Mouse (Mus musculus) gastrocnemius, adult 2 months (tissue): Measurements from ENCODE around the gene Bhlhe40. TPM values are rescaled to one million over a fixed set of nuclear protein-coding genes. Genes with fewer than 3 reads are reported as not detected.

ENCODE experiments used
- DNase-seq: peaks from one replicate; pipeline ENCODE4 v3.0.0; 2022
- H3K27ac ChIP-seq: fragments of 200-600 bp; 2 replicates; pipeline ENCODE4 v1.8.1; 2022; ENCODE audit warnings: mild to moderate bottlenecking
- H3K4me3 ChIP-seq: fragments of 200-600 bp; 2 replicates; pipeline ENCODE4 v1.8.1; 2022; ENCODE audit warnings: mild to moderate bottlenecking, moderate library complexity
- CTCF ChIP-seq: fragments of 200-600 bp; IDR thresholded peaks from 2 replicates; pipeline ENCODE4 v1.8.1; 2022; ENCODE audit warnings: antibody characterized with exemption, mild to moderate bottlenecking, moderate library complexity
- intact Hi-C: fragments of 180-260 bp; cut with DNase I; formaldehyde crosslinking; loops from one replicate; pipeline ENCODE4 v1.15.1; 2025
- total RNA-seq, 2 experiments: library from RNA; stranded (reverse); gene quantifications; 2 replicates each; pipeline ENCODE4 v1.2.3; 2021

Gene Bhlhe40
- total RNA-seq, 2 experiments from 2014 or later, result 70.0 to 124 TPM

DNA sequence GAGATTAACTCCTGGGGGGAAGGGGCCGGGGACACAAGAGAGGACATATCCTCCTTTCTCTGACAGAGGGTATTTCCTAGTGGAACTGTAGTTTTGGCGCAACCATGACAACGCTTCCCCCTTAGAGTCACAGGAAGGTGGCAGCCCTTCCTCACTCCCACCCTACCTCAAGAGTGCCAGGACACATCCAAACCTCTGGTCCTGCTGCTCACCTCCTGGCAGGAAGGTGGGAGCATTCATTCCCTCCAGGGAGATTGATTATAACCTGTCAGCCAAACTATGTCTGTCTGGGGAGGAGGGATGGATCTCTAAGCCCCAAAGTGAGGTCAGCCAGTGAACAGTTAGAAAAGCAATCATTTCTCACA, 2.4 kb upstream of the Bhlhe40 start:
- peak overlapping the region; percentile 100 for H3K27ac ChIP-seq
- intact Hi-C loops, result loop anchor here (1.0 kb wide), 1 partner anchor 125 kb away; no protein-coding TSS in a partner anchor
- DNase-seq, result peak; percentile 29
- TF ChIP-seq CTCF, result no peak
- H3K4me3 ChIP-seq, result peak overlapping the region; percentile 88

DNA sequence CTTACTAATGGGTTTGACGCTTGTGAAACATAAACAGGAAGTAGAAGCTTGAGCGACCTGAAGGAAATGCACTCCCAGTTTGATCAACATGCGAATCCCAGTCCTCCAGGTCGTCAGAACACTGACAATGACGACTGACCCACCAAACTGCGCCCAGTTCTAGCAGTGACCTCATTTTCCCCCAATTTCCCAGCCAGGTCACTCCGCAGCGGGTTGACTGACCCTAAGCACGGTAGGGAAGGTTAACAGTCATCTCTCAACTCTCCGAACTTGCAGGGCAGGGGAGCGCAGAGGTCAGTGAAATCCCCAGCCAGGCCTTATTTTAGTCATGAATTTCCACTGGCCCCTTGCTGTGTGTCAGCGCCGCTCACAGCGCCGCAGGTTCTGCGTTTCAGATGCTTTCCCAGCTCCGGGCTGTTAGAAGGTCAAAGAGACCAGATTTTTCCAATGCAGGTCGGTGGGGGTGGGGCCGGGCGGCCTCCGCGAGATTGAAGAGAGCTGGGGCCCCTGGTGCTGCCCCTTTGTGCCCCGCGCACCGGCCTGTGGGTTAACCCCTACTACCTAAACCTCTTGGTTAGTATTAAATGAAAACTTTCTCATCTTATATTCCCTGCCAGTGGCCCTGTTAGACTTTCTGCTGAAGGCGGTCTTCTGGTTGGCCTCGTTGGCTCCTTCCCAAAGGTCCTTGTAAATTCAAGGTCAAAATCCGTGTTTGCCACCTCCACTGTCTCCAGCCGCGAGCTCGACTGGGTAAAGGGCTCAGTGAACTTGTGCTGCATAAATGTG, 1.8 kb upstream of the Bhlhe40 start:
- TF ChIP-seq CTCF, result no peak

GRCm38 (mm10) chr6:108659221-108659725, 1.2 kb upstream of the Bhlhe40 start:
- intact Hi-C loops, result loop anchor here (1.0 kb wide), 1 partner anchor 233 kb away; no protein-coding TSS in a partner anchor
- peak; percentile 98 for DNase-seq
- Histone ChIP-seq H3K27ac (peak overlapping the region; percentile 100), H3K4me3 (peak overlapping the region; percentile 88)
- peak; percentile 48 for TF ChIP-seq CTCF

More for the DNA sequence above, 1.8 kb upstream of the Bhlhe40 start:
- H3K4me3 ChIP-seq, result peak overlapping the region; percentile 88
- intact Hi-C loops, result loop anchor here (1.0 kb wide), 2 partner anchors 125 to 232 kb away; no protein-coding TSS in a partner anchor
- peak overlapping the region; percentile 100 for H3K27ac ChIP-seq
- peak; percentile 82 for DNase-seq

DNA sequence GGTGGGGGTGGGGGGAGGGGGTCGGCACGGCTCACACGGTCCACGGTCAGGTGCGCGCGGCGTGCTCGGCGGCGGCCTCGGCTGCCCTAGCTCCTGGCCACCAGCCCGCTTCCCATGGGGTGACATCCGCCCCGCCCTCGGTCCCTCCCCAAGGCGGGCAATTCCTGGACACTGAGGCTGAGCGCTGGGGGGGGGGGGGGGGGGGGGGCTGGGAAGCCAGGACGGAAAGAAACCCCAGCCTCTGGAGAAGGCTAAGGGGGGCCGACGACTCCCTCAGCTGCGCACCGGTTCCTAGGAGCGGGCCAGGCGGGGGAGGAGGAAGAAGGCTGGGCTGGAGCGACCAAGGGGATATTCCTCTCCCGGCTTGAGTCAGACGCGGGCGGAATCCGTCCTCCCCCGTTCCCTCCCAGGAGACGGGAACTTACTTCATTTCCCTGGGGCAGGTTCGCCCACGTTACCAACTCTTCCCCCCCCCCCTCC, 663 bp upstream of the Bhlhe40 start:
- peak; percentile 97 for DNase-seq
- intact Hi-C loops, result loop anchor here (1.0 to 2.0 kb wide), 3 partner anchors 89 to 233 kb away; no protein-coding TSS in a partner anchor
- no peak for TF ChIP-seq CTCF
- H3K27ac ChIP-seq, result peak overlapping the region; percentile 100
- peak overlapping the region; percentile 88 for H3K4me3 ChIP-seq

GRCm38 (mm10) chr6:108660878-108661389, 505 bp downstream of the Bhlhe40 start:
- peak overlapping the region; percentile 88 for H3K4me3 ChIP-seq
- H3K27ac ChIP-seq, result peak overlapping the region; percentile 100
- intact Hi-C loops, result loop anchor here (2.0 kb wide), 2 partner anchors 90 to 204 kb away; no protein-coding TSS in a partner anchor
- peak; percentile 52 for DNase-seq
- TF ChIP-seq CTCF, result no peak

DNA sequence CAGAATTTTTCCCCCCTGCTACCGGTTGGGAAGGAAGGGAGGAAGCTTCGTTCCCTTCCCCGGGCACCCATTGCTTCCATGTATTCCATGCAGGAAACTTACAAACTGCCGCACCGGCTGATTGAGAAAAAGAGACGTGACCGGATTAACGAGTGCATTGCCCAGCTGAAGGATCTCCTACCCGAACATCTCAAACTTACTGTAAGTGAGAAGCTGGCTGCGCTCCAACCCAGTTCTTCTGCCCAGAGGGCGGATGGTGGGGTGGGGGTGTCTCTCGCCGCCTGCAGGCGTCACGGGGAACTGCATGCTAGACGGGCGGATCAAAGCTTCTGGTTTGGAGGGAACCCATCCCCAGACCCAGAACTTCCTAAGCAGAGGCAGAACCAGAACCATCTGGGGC, 983 bp downstream of the Bhlhe40 start:
- peak; percentile 98 for DNase-seq
- Histone ChIP-seq H3K4me3 (peak overlapping the region; percentile 88), H3K27ac (peak overlapping the region; percentile 100)
- intact Hi-C loops, result loop anchor here (2.0 kb wide), 2 partner anchors 91 to 205 kb away; no protein-coding TSS in a partner anchor
- TF ChIP-seq CTCF, result peak; percentile 100

GRCm38 (mm10) chr6:108661890-108662289, 1.5 kb downstream of the Bhlhe40 start:
- TF ChIP-seq CTCF, result no peak
- peak; percentile 28 for DNase-seq
- Histone ChIP-seq H3K27ac (peak overlapping the region; percentile 100), H3K4me3 (peak overlapping the region; percentile 88)
- intact Hi-C loops, result loop anchor here (2.0 kb wide), 2 partner anchors 91 to 205 kb away; no protein-coding TSS in a partner anchor

DNA sequence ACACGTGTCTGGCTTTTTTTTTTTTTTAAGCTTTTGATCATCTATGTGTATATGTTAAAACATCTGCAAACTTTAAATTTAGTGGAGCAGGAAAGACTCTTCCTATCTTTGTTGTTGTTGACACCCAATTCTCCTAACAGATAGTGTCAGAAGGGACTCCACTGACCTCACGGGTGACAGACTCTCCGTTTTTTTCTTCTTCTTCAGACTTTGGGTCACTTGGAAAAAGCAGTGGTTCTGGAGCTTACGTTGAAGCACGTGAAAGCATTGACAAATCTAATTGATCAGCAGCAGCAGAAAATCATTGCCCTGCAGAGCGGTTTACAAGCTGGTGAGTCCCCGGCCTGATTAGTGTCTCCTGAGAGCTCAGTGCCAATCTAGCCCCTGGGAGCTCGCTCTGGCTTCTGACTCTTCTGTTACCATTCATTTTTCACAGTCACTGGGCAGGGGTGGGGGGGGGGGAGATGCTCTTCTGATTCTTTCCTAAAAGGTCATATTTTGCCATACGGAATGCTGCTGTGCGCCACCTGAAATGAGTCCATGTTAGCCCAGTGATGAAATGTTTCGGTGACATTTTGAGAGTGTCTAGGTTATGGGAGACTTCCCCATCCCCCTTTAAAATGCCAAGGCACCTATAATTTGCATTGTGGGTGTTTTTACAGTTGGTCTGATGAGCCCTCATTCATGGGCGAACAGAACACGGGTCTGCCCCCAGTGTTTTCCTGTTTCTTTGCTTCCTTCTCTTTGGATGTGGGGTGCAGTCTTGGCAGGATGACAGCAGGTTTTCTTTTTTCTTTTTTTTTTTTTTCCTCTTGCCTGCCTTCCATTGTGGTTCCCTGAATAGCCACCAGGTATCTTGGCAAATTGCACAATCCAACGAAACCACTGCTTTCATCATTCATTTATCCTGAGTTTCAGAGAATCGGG, 2.1 kb downstream of the Bhlhe40 start:
- H3K27ac ChIP-seq, result peak overlapping the region; percentile 100
- peak overlapping the region; percentile 88 for H3K4me3 ChIP-seq
- DNase-seq, result peak; percentile 30
- intact Hi-C loops, result no loop called here
- TF ChIP-seq CTCF, result no peak; the same call in 1 of the 2 replicates

GRCm38 (mm10) chr6:108663241-108664194, 3.1 kb downstream of the Bhlhe40 start:
- no peak for TF ChIP-seq CTCF
- H3K27ac ChIP-seq, result peak overlapping the region; percentile 100
- H3K4me3 ChIP-seq, result peak overlapping the region; percentile 88
- intact Hi-C loops, result no loop called here
- peak; percentile 29 for DNase-seq

DNA sequence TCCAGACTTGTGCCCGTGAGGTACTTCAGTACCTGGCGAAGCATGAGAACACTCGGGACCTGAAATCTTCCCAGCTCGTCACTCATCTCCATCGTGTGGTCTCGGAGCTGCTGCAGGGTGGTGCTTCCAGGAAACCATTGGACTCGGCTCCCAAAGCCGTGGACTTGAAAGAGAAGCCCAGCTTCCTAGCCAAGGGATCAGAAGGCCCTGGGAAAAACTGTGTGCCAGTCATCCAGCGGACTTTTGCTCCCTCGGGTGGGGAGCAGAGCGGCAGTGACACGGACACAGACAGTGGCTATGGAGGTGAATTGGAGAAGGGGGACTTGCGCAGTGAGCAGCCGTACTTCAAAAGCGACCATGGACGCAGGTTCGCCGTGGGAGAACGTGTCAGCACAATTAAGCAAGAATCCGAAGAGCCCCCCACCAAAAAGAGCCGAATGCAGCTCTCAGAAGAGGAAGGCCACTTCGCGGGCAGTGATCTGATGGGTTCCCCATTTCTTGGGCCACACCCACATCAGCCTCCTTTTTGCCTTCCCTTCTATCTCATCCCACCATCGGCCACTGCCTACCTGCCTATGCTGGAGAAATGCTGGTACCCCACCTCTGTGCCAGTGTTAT, 4.2 kb downstream of the Bhlhe40 start:
- H3K27ac ChIP-seq, result peak overlapping the region; percentile 100
- peak; percentile 34 for DNase-seq
- H3K4me3 ChIP-seq, result peak overlapping the region; percentile 88
- TF ChIP-seq CTCF, result no peak
- intact Hi-C loops, result no loop called here
